Mouse (Mus musculus) kidney, postnatal 36 days (tissue): Measurements from ENCODE around the gene Fam216b.
A peak's percentile ranks its signal among the peaks of the same experiment; 100 is the strongest.

Experiments used
- DNase-seq, 2 experiments: peaks; one replicate each; pipeline ENCODE4 v3.0.0; 2021 to 2022; ENCODE audit warnings: mixed read lengths in 2 of 2

Fam216b gene

DNA sequence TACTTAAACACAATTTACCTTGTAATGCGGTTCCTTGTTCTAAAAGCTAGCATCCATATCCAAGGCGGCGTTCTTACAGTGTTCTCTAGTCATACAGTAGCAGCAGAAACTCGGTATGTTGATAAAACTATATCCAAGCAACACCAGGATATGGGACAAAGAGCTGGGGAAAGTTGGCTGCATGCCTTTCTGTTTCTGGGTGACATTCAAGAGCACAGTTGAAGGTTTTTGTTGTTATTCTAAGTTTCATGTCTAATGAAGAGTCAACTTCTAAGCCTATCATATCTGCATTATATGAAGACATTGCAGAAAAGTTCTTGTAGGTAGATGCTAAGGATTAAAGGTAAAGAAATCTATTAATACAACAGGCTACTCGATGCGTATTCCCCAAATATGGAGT lies at the start of gene Fam216b:
Fam216b (minus strand) TSS at position 101 of the 400 bp plus-strand sequence.
- DNase-seq, result no peak

DNA sequence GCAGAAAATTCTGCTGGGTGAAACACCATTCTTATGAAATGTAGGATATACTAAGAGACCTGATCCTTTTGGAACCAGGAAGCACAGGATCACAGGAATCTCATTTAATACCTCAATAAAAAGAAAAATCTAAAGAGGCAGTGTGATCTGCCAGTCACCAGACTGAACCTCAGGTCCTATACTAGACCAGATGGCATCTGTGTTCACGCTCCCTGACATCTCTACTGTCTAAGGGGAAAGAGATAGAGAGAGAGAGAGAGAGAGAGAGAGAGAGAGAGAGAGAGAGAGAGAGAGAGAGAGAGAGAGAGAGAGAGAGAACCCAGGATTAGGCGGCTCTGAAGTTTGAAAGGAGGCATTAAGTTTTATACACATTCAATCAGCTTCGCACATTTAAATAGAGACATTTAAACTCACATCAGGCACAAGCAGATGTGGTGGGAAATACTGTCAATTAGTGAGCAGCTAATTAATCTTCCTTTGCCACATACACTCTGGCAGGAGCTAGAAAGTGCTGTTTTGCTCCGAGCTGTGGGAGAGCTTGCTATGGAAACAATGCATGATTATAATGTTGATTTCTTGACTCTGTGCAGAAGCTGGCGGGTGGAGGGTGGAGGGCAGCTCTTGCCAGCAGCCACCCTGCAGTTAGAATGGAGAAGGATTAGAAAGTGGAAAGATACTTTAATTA lies 43.7 kb upstream of the Fam216b start:
- DNase-seq, result no peak

DNA sequence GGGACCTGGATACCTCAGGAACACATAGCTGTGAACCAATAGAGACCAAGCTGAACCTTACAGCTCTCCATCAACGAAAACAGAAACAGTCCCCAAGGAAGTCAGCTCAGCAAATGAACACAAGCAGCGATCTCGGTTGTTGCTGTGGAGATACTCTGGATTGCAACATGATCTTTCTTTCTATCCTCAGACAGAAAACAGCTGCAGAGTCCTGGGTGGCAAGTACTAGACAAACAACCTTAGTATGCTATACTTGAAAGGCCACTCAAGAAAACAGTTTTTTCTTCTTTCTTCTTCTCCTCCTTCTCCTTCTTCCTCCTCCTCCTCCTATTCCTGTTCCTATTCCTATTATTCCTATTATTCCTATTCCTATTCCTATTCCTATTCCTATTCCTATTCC lies 37.9 kb upstream of the Fam216b start:
- DNase-seq, result no peak

DNA sequence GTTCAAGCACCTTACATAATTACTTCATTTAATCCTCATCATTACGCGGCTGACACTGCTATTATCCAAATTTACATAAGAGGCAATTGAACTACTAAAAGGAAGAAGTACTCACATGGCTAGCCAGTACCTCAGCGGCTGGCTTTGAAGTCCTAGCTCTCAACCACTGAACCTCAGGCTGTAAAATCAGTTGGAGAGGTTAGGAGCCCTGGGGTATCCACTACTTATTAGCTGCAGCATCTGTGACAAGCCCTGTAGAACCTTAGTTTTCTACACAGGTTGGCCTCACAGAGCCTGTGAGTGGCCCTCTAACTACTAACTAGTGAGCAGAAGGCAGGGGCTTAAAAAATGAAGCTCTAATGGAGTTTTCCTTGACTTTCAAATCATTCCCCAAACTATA lies 31.5 kb upstream of the Fam216b start:
- no peak for DNase-seq

DNA sequence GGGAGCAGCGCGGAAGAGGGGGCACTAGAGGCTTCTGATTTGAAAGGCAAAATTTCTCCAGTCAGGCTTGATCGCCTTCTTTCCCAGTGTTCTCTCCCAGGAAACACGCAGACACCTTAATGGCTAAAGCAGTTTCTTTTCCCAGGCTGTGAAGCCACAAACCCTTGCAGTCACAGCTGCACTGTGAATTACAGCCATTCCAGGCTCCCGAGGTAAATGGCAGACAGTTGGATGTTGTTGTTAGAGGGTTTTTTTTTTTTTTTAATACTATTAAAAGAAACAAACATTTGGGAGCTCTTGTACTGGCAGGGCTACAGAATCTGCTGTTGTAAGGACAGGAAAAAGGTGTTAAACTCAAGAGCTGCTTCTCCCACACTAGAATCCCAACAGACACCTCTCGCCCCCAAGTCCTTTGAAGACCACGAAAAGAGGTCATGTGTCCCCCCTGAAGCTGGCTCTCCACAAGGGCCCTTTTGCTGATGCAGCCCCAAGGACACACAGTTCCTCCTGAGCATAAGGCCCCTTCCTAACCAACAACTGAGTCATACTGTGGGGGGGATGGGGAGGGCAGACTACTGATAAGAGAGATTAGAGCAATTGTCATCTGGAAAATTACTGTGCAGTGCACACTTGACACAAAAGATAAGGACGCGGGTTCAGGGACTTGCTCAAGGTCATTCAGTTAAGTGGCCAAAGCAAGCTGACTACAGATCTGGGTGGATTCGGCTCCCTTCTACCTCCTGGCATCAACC lies 30.8 kb upstream of the Fam216b start:
- no peak for DNase-seq

DNA sequence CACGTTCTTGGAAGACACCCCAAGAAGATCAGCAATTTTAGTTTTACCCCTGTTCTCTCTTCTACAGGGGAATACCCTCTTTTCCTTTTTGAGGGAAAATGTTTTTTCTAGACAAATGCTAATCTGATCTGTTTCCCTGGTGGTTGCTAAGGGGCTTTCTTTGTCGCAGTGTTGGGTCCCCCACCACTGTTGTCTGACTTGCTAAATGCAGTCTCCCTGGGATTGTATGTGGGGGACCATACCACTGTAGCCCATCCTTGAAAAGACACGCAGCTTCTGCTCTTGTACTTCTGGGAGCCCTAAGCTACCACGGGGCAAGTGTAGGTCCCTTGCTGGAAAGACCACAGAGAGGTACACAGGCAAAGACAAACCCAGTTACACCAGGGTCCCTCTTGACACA lies 28.9 kb upstream of the Fam216b start:
- no peak for DNase-seq

DNA sequence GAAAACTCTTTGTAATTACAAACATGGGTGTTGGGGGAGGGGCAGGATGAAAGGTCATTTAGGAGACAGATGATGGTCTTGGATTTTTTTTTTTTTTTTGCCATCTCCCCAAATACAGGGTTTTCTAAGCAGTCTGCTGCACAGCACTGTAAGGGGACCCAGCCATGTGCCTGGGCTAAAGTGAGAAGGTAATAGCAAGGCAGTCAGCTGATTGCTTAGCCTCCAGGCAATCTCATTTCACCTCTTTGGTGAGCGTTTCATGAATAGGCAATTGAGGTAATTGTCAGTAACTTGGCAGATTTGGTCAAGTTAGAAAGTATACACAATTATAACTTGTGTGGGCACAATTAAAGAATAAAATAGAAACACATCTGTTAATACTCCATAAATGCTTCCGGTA lies 28.5 kb upstream of the Fam216b start:
- peak in 1 of 2 experiments; percentile 3 for DNase-seq

DNA sequence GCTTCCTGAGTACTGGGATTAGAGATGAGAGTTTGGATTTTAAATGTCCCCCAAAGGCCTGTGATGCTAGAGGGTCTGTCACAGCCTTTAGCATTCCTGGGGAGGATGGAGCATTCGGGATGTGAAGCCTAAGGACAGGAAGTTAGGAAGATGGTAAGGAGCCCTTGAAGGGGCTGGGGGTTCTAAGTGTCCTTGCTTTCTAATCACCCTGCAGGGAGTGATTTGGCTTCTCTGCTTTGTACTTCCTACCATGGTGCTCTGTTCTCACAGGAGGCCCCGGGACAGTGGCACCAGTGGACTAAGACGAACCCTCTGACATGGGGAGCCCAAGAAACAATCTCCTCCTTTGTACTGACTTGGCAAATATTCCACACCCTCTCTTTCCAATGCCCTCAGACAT lies 23.7 kb upstream of the Fam216b start:
- DNase-seq, result no peak

DNA sequence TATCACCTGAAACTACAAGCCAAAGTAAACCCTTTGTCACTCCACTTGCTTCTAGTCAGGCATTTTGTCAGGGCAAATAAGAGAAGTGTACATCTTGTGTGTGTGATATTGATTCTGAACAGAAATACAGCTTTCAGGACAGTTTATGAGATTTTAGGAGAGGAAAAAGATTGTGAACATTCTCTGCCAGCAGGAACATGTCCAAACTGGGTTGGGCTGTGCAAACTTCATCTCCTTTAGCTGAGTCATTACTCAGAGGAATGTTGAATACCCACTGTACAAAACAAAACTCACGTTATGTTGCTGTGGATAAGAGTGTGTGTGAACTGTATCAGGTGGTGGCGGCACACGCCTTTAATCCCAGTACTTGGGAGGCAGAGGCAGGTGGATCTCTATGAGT lies 22.1 kb upstream of the Fam216b start:
- DNase-seq, result no peak

DNA sequence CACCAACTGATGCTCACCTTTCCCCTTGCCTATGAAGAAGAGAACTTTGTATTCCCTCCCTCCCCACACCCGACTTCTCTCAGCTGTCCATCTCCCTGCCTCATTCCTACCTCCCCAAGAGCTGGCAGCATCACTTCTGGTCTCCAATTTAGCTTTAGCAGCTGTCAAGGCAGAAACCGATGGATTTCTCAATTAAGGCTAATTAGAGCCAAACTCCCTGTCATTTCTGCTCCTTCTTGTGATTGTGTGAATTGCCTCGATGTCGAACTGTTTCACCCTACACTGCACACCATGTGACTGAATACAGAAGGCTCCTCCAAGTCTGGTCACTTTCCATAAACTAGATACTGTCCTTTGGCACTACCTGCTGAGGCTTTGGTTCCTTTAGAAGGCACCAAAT lies 20.6 kb upstream of the Fam216b start:
- DNase-seq, result no peak

DNA sequence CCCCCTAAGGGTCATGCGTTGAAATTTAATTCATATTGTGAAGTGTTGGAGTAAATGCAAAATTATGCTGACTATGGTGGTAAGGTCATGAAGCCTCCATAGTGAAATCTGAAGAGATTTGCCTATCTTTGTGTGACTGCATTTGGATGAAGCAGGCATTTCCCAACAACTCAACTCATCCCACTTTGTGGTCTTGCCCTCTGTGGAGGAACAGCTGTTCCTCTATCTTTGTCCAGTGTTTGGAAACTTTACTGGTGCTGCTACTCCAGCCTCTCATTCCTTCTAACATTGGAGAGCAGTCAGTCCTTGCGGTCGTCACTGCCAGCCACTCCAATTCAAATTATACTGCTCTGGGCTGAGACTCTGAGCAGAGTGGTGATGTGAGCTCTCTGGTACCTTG lies 19.6 kb upstream of the Fam216b start:
- no peak for DNase-seq

DNA sequence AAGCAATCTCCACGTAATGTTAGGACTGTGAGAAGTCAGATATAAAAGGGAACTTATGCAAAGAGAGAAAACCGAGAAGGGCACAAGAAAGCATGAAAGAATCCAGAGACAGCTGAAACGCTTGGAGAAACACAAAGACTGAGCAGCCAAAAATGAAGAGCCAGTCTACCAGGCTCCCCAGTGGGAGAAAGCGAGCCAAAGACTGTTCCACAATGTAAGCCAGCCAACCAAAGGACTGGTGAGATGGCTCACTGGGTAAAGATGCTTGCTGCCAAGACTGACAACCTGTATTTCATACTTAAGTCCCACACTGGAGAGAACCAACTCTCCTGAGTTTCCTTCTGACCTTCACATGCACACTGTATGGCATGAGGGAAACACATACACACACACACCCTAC lies 784 bp upstream of the Fam216b start:
- no peak for DNase-seq

DNA sequence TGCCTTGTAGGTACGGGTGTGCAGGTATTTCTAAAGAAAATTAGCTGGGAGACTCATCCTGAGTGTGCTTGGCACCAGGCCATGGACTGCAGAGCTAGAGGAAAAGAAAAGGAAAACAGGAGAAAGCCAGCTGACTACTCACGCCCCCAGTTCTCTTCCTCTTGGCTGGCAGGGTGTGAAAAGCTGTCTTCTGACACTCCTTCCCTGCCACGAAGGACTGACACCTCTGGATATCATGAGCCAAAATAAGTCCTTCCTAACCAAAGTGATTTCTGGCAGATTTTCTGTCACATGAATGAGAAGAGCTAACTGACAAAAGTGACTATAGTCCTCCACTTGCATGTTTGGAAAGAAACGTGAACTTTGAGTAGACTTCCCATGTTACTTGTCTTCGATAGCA lies 5.3 kb downstream of the Fam216b start:
- no peak for DNase-seq

DNA sequence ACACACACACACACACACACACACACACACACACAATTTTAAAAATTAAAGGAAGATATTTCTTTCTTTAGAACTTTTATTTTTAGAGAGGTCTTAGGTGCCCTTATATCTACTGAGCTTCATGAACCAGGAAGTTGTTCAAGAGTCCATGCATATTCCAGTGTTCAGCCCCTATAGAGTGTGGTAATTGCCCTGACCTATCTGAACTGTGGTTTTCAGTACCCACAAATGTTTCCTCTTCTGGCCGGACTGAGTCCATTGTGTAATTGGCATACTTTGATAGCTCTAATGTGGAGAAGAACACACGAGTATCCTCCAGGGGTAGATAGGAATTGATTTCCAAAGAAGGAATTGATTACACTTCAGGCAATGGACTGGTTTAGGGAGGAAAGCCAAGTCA lies 11.3 kb downstream of the Fam216b start:
- no peak for DNase-seq

DNA sequence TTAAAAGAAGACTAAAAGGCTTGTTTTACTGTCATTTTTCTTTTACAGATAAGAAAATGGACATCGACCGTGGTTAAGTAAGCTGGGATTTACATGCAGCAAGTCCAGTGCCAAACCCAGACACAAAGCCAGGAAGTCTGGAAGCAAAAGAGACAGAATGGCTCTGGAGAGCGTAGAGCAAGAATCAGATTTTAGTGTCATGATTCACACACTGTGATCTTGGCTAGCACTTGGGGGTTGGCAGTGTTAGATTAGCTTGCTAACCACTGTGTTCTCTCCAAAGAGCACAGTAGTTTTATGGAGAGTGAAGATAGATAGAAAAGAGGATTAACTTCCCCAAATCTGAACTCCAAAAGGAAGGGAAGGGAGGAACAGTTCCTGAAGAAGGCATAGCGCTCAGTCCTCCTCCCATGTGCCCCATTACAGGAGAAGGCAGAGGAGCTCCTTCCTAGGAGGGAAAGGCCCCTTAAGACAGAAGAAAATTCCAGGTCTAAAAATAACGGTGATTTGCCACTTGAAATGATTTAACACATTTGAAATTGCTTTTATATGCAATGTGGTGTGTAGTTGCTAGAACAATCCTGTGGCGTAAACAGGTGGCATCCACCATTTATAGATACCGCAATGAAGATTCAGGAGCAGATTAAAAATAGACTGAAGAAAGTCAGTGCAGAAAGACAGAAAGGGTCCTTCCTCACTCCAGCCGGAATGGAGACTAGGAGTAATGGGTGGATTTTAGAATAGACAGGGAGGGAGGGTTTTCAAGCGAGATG lies 22.7 kb downstream of the Fam216b start:
- DNase-seq, result no peak

DNA sequence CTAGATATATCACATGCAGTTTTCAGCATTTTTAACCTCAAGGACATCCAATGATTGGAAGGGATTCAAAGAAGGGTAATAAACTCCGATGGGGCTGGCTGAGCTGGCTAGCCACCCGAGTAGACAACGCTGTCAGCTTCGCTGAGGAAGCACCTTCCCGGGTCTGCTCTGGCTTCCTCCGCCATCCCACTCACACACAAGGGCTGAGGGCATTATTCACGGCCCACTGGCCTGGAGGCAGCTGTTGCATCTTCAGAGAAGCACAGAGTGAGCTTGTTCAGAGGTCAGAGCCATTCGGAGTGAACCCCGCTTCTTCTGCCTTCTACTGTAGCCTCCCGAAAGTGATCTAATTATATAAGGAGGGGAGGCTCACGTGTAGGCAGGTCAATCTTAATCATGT lies 26.3 kb downstream of the Fam216b start:
- DNase-seq, result peak; percentile 4 to 15

DNA sequence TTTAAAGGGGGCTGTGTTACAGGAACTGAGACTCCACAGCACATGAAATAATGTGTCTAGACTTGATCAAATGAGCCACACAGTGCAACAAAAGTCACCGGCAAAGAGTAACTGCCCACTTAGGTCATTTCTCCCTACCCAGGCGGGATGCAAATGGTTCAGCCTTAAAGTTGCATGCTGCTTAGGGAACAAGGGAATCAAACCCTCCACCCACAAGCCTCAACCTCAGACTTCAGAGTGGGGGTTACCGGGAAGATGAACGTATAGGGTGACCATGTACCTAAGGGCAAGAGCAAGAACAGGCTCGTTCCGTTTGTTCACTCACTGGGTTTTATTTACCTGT lies 28.2 kb downstream of the Fam216b start:
- DNase-seq, result no peak

DNA sequence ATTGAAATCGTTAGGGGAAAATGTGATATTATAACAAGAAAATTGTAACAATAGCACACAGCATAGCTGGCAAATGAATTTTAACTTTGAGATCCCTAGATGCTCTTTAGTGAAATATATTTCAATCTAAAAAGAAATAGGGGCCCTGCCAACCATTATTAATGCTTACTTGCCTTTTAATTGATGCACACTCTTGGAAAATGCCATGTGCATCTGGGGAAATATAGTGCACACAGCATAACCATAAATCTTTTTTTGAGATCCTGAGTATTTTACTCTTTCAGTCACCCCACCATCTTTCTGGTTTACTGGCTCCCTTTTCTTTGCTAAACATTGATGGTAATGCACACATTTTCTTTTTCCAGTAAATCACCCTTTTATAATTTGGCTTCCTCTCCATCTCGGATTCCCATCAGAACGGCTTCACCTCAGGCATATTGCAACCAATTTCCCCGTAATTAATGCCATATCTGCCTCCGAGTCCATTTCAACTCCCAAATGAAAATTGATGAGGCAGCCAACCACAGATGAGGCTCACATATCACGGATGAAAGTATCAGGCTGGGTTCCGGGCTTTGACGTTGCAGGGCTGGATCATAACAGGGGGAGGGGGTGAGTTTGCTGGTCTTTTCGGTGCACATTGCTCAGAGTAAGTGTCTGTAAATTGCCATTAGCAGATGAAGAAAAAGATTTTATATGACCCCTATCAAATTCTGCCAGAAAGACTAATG lies 28.8 kb downstream of the Fam216b start:
- no peak for DNase-seq

DNA sequence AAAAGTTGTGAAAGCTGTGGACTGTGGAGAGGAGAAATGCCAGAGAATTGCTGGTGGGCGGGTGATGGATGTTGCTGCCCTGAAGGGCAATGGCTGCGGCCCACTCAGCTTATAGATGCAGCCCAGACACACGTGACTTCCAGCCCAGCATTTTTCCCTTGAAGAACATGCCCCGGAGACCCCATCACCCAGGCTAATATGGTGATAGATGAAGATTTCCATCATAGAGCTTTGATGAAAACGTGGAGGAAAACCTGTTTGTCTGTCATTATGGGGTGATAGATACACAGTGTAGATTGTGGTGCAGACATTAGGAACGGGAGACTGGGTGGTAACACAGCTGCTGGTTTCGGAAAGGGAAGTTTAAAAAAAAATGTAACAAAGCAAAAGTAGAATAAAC lies 31.4 kb downstream of the Fam216b start:
- no peak for DNase-seq

DNA sequence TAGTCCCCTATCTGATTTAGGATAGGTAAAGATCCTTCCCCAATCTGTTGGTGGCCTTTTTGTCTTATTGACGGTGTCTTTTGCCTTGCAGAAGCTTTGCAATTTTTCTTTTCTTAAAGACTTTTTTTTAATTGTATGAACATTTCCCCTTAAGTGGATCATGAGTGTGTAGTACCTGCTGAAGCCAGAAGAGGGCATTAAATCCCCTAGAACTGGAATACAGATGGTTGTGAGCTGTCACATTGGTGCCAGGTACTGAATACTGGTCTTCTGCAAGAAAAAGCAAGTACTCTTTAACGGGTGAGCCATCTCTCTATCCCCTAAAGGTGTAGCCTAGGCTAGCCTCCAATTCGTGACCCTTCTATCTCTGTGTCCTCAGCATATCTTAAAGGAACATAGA lies 32.4 kb downstream of the Fam216b start:
- DNase-seq, result no peak

DNA sequence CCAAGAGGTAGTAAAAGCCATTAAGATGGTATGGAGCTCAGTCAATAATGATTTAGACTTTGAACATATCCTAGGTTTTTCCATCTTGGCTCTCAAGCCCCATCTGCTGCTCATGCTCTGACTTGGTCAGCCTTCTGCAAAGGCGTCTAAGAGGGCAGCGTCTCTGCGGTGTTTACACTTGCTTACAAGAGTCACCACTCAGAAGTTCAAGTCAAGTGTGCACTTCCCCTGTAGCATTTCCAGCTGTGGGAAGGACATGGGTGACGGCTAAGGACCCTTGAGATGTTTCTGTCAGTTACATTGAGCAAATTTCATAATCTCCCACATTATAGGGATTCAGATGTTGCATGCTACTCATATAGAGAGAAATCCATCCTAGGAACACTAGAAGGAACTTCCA lies 40.1 kb downstream of the Fam216b start:
- DNase-seq, result no peak

DNA sequence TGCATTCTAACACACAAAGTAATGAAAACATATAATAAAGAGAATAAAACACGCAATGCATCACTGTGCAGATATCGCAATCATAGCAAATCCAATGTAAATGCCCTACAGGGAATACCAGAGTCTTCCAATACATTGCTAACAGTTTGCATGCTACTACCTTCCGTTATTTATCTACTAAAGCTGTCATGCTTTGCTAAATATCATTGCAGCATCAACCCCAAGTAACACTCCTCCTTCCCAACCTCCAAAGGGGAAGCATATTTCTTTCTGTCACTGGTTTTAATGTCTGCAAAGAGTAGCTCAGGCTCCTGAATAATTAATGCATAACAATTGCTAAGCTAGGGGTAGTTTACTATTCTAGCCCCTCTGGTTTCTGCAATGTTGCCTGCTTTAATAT lies 40.5 kb downstream of the Fam216b start:
- no peak for DNase-seq

DNA sequence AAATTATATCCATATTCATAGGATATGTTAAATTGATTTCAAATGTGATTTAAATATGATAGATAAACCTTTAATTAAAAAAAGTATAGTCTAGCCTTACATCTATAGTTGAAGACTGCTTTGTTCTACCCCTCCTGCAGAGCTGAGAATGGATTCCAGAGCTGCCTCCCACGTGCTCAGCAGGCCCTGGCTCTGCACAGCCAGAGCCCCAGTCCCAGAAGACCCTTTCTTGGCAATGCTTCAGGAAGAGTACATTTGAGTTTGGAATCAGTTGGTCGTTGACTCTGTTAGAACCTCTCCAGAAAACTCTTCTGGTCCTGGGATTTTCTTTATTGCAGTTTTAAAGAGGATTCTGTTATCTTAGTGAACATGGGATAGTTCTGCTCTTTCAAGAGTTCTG lies 45.7 kb downstream of the Fam216b start:
- DNase-seq, result no peak
